10 mouse cellular contexts compared by ENCODE assay signal in the genomic region with DNA sequence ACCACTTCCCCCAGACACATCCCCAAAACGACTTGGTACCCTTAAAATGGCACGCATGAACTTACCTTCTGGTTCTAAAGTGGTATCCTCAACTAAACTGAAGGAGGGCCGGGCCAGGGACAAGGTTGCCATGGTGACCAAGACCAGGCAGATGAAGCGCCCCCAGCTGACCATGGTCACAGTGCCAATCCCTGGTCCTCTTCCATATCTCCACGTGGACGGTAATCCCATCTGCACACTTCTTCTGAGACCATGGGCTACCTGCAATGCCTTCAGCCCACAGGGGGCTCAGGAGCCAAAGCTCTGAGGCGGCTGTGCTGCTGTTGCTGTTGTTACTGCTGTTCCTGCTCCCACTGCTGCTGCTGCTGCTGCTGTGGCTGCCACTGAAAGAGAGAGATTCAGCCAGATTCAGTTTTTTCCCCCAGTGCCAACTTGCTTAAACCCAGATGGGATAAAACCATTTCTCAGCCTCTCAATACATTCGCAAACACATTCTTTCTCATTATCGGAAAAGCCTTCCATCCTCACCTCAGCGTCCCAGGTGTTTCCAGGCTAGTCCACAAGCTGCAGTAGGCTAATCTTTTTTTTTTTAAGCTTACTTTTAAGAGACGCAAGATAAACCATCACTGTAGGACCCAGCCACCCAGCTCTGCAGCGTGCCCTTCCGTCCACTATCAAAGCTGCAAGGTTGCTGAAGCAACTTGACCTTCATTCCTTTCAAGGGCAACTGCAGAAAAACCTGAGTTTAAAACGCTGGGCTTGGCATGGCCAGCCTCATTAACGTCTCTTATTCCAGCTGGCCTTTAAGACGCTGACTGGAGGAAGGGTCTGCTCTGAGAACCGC.
A peak's percentile ranks its signal among the peaks of the same experiment; 100 is the strongest.
DNase-seq lines count a peak whose midpoint lies in the region; ATAC-seq and TF ChIP-seq lines count a peak whose summit lies in the region.
"Had no signal": no experiment of that assay in that cellular context is flagged by ENCODE, and none has a peak within 500 bp of the region (broad histone marks: within the 10 kb centered on the region; RNA-seq: fewer than 3 reads in every experiment).

No protein-coding gene starts in this region.

- peak; percentile 16 for TF ChIP-seq CTCF in lung, postnatal 0 days (IDR thresholded peaks at IDR 0.05)

- ATAC-seq in lung, postnatal 0 days: no peak
- no peak for ATAC-seq in intestine, embryonic 16.5 days
- no peak for ATAC-seq in stomach, embryonic 14.5 days (ENCODE audit: insufficient number of reproducible peaks, insufficient read depth, low FRiP score, low read depth)
- ATAC-seq: inflammation-experienced regulatory T-cells, adult 6 months had no signal

- peak; percentile 69 to 77 for DNase-seq in cerebellum, postnatal 14 days
- no peak for DNase-seq in cerebellum, postnatal 36 days
- no peak for DNase-seq in lung, postnatal 0 days (ENCODE audit: low spot score)
- no peak for DNase-seq in lung, postnatal 4 days
- DNase-seq in right cerebral cortex, adult 2 months (ENCODE audit: low spot score in 2 of 2): no peak
- DNase-seq in spleen, postnatal 36 days (ENCODE audit: low spot score in 2 of 2): no peak

- WGBS in lung, postnatal 0 days: 44% methylated on average over 17 of the region's 17 CpGs
- WGBS in intestine, embryonic 16.5 days: 33% methylated on average over 17 of the region's 17 CpGs
- WGBS in stomach, embryonic 14.5 days: 34% methylated on average over 17 of the region's 17 CpGs

- H3K4me1 ChIP-seq in lung, postnatal 0 days (ENCODE audit: insufficient read depth, low read depth, low read length): peaks cover 30% of the 10 kb centered on the region; the same call in 1 of the 2 replicates
- H3K4me1 ChIP-seq in intestine, embryonic 16.5 days (ENCODE audit: control insufficient read depth, insufficient read depth, low read length): peaks cover 43% of the 10 kb centered on the region
- peaks cover 50% of the 10 kb centered on the region for H3K4me1 ChIP-seq in stomach, embryonic 14.5 days (ENCODE audit: control insufficient read depth, insufficient read depth, low read length)

- no peaks in the 10 kb centered on the region for H3K9me3 ChIP-seq in lung, postnatal 0 days (ENCODE audit: low read length)
- H3K9me3 ChIP-seq in intestine, embryonic 16.5 days (ENCODE audit: control insufficient read depth, low read length): no peaks in the 10 kb centered on the region
- H3K9me3 ChIP-seq in stomach, embryonic 14.5 days (ENCODE audit: control insufficient read depth, low read depth, low read length): no peaks in the 10 kb centered on the region

- H3K4me3 ChIP-seq in lung, postnatal 0 days (ENCODE audit: low read depth, low read length): peak overlapping the region; percentile 11
- H3K4me3 ChIP-seq in intestine, embryonic 16.5 days (ENCODE audit: low read length): peak overlapping the region; percentile 75
- peak overlapping the region; percentile 71 for H3K4me3 ChIP-seq in stomach, embryonic 14.5 days (ENCODE audit: low read depth, low read length)
- H3K4me3 ChIP-seq: myocyte had no signal

- TF ChIP-seq EP300 in lung, postnatal 0 days (IDR thresholded peaks at IDR 0.05): no peak

- no peaks in the 10 kb centered on the region for H3K36me3 ChIP-seq in lung, postnatal 0 days (ENCODE audit: insufficient read depth, low read length)
- no peaks in the 10 kb centered on the region; the same call in 1 of the 2 replicates for H3K36me3 ChIP-seq in intestine, embryonic 16.5 days (ENCODE audit: control insufficient read depth, insufficient read depth, low read length)
- H3K36me3 ChIP-seq in stomach, embryonic 14.5 days (ENCODE audit: control insufficient read depth, insufficient read depth, low read length): peaks cover 24% of the 10 kb centered on the region; the same call in 1 of the 2 replicates

- H3K9ac ChIP-seq in lung, postnatal 0 days (replicated peaks; ENCODE audit: low read depth): no peak overlapping the region
- H3K9ac ChIP-seq in intestine, embryonic 16.5 days (ENCODE audit: low read depth, low read length): peak overlapping the region; percentile 84
- H3K9ac ChIP-seq in stomach, embryonic 14.5 days (replicated peaks; ENCODE audit: low read depth, low read length): peak overlapping the region; percentile 93

- H3K4me2 ChIP-seq in lung, postnatal 0 days (replicated peaks; ENCODE audit: low read depth, low read length): peak overlapping the region; percentile 83
- H3K4me2 ChIP-seq in intestine, embryonic 16.5 days (ENCODE audit: low read depth, low read length): peak overlapping the region; percentile 87
- H3K4me2 ChIP-seq in stomach, embryonic 14.5 days (replicated peaks; ENCODE audit: low read depth, low read length): peak overlapping the region; percentile 63

- H3K27ac ChIP-seq in lung, postnatal 0 days (ENCODE audit: low read length): 0 out of 2 replicates have a peak overlapping the region, but pooled peaks have one; percentile 33
- H3K27ac ChIP-seq in intestine, embryonic 16.5 days (ENCODE audit: low read length): peak overlapping the region; percentile 16; the same call in 1 of the 2 replicates
- H3K27ac ChIP-seq in stomach, embryonic 14.5 days (ENCODE audit: low read length): peak overlapping the region; percentile 64; the same call in 1 of the 2 replicates

- no peaks in the 10 kb centered on the region for H3K27me3 ChIP-seq in lung, postnatal 0 days (replicated peaks; ENCODE audit: insufficient read depth, low read length)
- no peaks in the 10 kb centered on the region for H3K27me3 ChIP-seq in intestine, embryonic 16.5 days (replicated peaks; ENCODE audit: control insufficient read depth, insufficient read depth, low read length)
- H3K27me3 ChIP-seq in stomach, embryonic 14.5 days (ENCODE audit: control insufficient read depth, insufficient read depth, low read length): no peaks in the 10 kb centered on the region

Comparison
In these comparisons a context has a peak if more than half of its experiments do, and no peak if none do; other contexts are left out.
1. DNase-seq: peak in cerebellum, postnatal 14 days (2 of 2); none in cerebellum, postnatal 36 days (0 of 2), lung, postnatal 0 days (single experiment), lung, postnatal 4 days (0 of 2), right cerebral cortex, adult 2 months (0 of 2) and spleen, postnatal 36 days (0 of 2).
2. H3K4me3 ChIP-seq: peak in every context shown above with its lines; median percentile 75 in intestine, embryonic 16.5 days; 71 in stomach, embryonic 14.5 days; 11 in lung, postnatal 0 days.
3. Peak in every context shown above with its lines, with median percentiles within 50 percentile points of each other: H3K27ac ChIP-seq and H3K4me2 ChIP-seq.